Mouse (Mus musculus): ENCODE results near the gene Flvcr1. TPM values are rescaled to one million over a fixed set of nuclear protein-coding genes. Genes with fewer than 3 reads are reported as not detected.

Gene Flvcr1
- polyA plus RNA-seq, 1 experiment from 2014 or later, result 2.6 TPM

DNA sequence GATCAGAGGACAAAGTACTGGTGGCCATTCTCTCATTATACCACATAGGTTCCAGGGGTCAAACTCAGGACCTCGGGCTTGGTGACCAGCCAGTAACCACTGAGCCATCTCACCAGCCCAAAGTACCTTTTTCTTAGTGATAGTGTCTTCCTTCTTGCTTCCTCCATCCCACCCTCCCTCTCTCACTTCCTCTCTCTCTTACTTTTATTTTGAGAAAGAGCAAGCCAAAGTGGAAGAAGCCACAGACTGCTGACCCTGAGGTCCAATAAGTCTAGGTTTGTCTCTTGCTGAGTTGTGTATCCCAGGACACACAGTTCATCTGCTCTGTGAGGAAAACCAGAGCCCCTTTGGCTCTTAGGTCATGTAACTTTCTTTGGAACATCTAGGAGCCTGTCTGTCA lies 45.5 kb downstream of the Flvcr1 start:
- DNase-seq (no peak), ATAC-seq (no peak)
- no peak overlapping the region for H3K27ac ChIP-seq (ENCODE audit: low read depth)
- no peak for TF ChIP-seq CTCF (IDR thresholded peaks at IDR 0.05; ENCODE audit: low read depth)
- TF ChIP-seq EP300 (IDR thresholded peaks at IDR 0.05; ENCODE audit: low read depth), result no peak
- no peaks in the 10 kb centered on the region for H3K9me3 ChIP-seq (ENCODE audit: low read length)
- peaks cover 35% of the 10 kb centered on the region for H3K27me3 ChIP-seq (ENCODE audit: insufficient read depth, low read length)
- H3K4me3 ChIP-seq (ENCODE audit: low read depth, low read length), result no peak overlapping the region
- no peak overlapping the region for H3K4me2 ChIP-seq (ENCODE audit: low read depth, low read length)
- WGBS (ENCODE audit: insufficient replicate concordance), result 62% methylated on average over 1 of the region's 1 CpGs
- H3K9ac ChIP-seq (replicated peaks), result no peak overlapping the region
- peaks cover 13% of the 10 kb centered on the region for H3K4me1 ChIP-seq (ENCODE audit: insufficient read depth)
- no peaks in the 10 kb centered on the region for H3K36me3 ChIP-seq (replicated peaks; ENCODE audit: insufficient read depth, low read length)

DNA sequence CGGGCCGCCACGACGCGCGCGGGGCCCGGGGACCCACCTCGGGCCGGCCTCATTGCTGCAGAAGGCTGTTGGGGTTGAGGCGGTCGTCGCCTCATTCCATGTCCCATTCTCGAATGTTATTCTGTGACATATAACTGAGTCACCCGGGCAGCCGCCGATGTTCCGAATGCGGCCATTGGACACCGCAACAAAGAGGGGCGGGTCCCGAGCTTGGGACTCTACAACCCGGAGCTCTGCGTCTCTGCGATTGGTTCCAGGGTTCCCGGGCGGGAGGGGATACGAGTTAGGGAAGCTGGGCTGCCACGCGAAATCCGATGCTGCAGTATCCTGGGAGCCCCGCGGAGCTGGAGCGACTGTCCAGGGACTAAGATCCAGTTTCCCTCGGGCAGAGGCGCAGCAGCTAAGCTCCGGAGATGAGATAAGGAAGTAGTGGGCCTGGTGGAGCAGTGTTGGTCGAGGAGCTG lies 46.8 kb downstream of the Flvcr1 start, which contains the start of gene Vash2:
Vash2 (minus strand) TSS at position 197 of the 464 bp plus-strand sequence.
- Histone ChIP-seq H3K4me3 (ENCODE audit: low read depth, low read length) (peak within 1 kb of the TSS; percentile 48), H3K9ac (replicated peaks) (peak within 1 kb of the TSS; percentile 38), H3K4me1 (ENCODE audit: insufficient read depth) (peaks cover 13% of the 10 kb centered on the region), H3K27me3 (ENCODE audit: insufficient read depth, low read length) (peaks cover 39% of the 10 kb centered on the region), H3K4me2 (ENCODE audit: low read depth, low read length) (peak within 1 kb of the TSS; percentile 81), H3K9me3 (ENCODE audit: low read length) (no peaks in the 10 kb centered on the region), H3K27ac (ENCODE audit: low read depth) (no peak within 1 kb of the TSS), H3K36me3 (replicated peaks; ENCODE audit: insufficient read depth, low read length) (no peaks in the 10 kb centered on the region)
- DNase-seq (peak; percentile 64), ATAC-seq (peak; percentile 82)
- no peak for TF ChIP-seq CTCF (IDR thresholded peaks at IDR 0.05; ENCODE audit: low read depth)
- TF ChIP-seq EP300 (IDR thresholded peaks at IDR 0.05; ENCODE audit: low read depth), result no peak
- WGBS (ENCODE audit: insufficient replicate concordance), result 1% methylated on average over 37 of the region's 38 CpGs

DNA sequence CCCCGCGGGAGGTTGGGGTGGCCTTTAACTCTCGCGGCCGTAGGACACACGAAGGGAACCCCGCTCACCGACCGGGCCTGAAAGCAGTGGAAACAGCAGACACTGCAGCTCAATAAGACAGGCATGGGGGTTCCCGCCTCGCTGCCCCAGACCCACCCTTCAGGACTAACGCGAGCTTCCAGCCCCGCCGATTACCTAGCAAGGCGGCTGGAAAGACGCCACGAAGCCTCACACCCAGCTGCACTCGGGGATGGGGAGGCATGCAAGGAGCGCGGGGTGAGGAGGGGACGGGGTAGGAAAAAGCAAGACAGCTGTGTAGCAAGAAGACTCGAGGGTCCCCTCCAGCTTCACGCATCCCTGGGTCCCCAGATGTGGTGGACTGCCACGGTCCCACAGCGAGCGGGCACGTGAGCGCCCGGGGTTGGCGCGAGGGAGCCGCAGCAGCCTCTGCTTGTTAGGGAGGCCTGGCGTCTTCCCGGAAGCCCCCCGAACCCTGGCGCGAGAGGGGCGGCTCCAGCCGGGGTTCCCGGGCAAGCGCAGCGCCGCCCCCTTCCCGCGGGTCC lies 47.4 kb downstream of the Flvcr1 start:
- ATAC-seq, result peak; percentile 38; the same call in 1 of the 2 replicates
- Histone ChIP-seq H3K9ac (replicated peaks) (peak overlapping the region; percentile 38), H3K27me3 (ENCODE audit: insufficient read depth, low read length) (peaks cover 39% of the 10 kb centered on the region), H3K27ac (ENCODE audit: low read depth) (no peak overlapping the region), H3K9me3 (ENCODE audit: low read length) (no peaks in the 10 kb centered on the region), H3K4me1 (ENCODE audit: insufficient read depth) (peaks cover 13% of the 10 kb centered on the region), H3K4me2 (ENCODE audit: low read depth, low read length) (peak overlapping the region; percentile 81), H3K36me3 (replicated peaks; ENCODE audit: insufficient read depth, low read length) (no peaks in the 10 kb centered on the region), H3K4me3 (ENCODE audit: low read depth, low read length) (peak overlapping the region; percentile 48)
- under 1% methylated on average over 36 of the region's 46 CpGs for WGBS (ENCODE audit: insufficient replicate concordance)
- TF ChIP-seq EP300 (IDR thresholded peaks at IDR 0.05; ENCODE audit: low read depth) (no peak), CTCF (IDR thresholded peaks at IDR 0.05; ENCODE audit: low read depth) (no peak)
- peak; percentile 23 for DNase-seq

DNA sequence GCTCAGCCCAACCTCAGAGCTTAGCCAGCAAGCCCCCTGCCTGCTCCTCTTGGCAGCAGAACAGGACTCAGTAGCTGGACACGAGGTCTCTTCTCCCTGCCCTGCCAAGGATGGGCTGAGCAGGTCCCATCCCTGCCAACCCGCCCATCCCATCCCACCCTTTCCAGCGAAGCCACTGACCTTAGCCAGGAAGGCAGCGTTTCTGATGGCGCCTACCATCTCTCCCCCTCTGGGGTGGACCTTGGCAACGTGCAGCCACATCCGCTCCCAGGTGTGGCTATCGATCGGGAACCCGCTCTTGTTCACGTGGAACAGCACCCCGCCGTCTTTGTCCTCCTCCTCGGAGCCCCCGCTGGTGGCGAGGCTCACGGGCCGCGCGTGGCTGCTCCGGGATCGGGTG lies 48.0 kb downstream of the Flvcr1 start:
- Histone ChIP-seq H3K4me1 (ENCODE audit: insufficient read depth) (peaks cover 13% of the 10 kb centered on the region), H3K9ac (replicated peaks) (peak overlapping the region; percentile 38), H3K4me2 (ENCODE audit: low read depth, low read length) (peak overlapping the region; percentile 81), H3K27ac (ENCODE audit: low read depth) (no peak overlapping the region), H3K9me3 (ENCODE audit: low read length) (no peaks in the 10 kb centered on the region), H3K4me3 (ENCODE audit: low read depth, low read length) (peak overlapping the region; percentile 48), H3K27me3 (ENCODE audit: insufficient read depth, low read length) (peaks cover 39% of the 10 kb centered on the region), H3K36me3 (replicated peaks; ENCODE audit: insufficient read depth, low read length) (no peaks in the 10 kb centered on the region)
- DNase-seq (peak; percentile 20), ATAC-seq (no peak)
- TF ChIP-seq EP300 (IDR thresholded peaks at IDR 0.05; ENCODE audit: low read depth), result no peak
- no peak for TF ChIP-seq CTCF (IDR thresholded peaks at IDR 0.05; ENCODE audit: low read depth)
- 11% methylated on average over 22 of the region's 22 CpGs for WGBS (ENCODE audit: insufficient replicate concordance)

DNA sequence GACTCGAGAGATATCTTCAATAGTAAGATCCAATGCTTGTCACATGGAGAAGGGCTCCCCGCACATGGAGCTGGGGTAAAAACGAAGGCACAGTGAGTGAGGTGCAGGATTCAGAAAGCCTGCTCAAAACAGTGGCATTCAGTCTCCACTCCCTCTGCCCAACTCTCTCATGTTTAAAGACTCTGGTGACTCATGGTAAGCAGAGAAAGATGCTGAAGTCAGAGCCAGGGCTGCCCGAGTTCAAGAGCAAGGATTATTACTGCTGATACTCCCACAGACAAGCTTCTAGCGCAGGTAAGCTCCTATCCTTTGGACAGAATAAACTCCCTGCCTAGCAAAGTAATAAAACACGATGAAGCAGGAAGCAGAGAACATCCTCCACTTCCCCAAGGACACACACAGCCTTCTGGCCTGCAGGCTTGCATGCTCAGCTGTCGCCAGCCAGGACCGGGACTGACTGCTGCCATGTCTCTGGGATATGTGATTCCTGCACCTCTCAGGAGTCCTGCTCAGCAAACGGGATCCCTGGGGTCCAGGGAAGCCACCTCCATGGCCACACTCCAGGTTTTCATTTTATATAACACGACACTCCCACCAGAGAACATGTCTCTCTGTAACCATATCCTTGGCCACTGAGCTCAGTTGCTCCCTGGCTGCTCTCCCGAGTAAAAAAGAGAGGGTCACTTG lies 48.9 kb downstream of the Flvcr1 start:
- H3K36me3 ChIP-seq (replicated peaks; ENCODE audit: insufficient read depth, low read length), result no peaks in the 10 kb centered on the region
- WGBS (ENCODE audit: insufficient replicate concordance), result 59% methylated on average over 11 of the region's 11 CpGs
- peaks cover 13% of the 10 kb centered on the region for H3K4me1 ChIP-seq (ENCODE audit: insufficient read depth)
- TF ChIP-seq CTCF (IDR thresholded peaks at IDR 0.05; ENCODE audit: low read depth), result no peak
- TF ChIP-seq EP300 (IDR thresholded peaks at IDR 0.05; ENCODE audit: low read depth), result no peak
- no peaks in the 10 kb centered on the region for H3K9me3 ChIP-seq (ENCODE audit: low read length)
- DNase-seq, result no peak
- H3K27ac ChIP-seq (ENCODE audit: low read depth), result no peak overlapping the region
- H3K27me3 ChIP-seq (ENCODE audit: insufficient read depth, low read length), result peaks cover 39% of the 10 kb centered on the region
- no peak overlapping the region for H3K9ac ChIP-seq (replicated peaks)
- no peak overlapping the region for H3K4me3 ChIP-seq (ENCODE audit: low read depth, low read length)
- no peak overlapping the region for H3K4me2 ChIP-seq (ENCODE audit: low read depth, low read length)
- ATAC-seq, result no peak

DNA sequence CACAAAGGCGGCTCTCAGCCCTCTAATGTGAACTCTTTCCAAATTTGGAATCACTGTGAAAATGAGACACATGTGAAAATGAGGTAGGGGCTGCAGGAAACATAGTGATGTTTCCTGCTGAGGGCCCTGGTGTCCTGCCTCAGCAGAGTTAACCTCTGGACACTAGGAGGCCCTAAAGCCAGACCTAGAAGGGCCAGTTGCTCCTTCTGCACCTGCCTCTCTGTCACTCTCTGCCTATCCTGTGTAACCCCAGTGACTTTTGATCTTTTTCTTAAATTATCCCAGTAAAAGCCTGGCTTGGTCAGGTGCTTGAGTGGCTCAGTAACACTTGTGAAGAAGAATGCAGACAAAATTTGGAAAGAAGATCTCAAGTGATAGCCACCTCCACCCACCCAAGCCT lies 51.1 kb downstream of the Flvcr1 start:
- peaks cover 35% of the 10 kb centered on the region for H3K27me3 ChIP-seq (ENCODE audit: insufficient read depth, low read length)
- no peaks in the 10 kb centered on the region for H3K36me3 ChIP-seq (replicated peaks; ENCODE audit: insufficient read depth, low read length)
- H3K27ac ChIP-seq (ENCODE audit: low read depth), result no peak overlapping the region
- H3K4me2 ChIP-seq (ENCODE audit: low read depth, low read length), result no peak overlapping the region
- H3K4me3 ChIP-seq (ENCODE audit: low read depth, low read length), result no peak overlapping the region
- H3K9ac ChIP-seq (replicated peaks), result no peak overlapping the region
- no peaks in the 10 kb centered on the region for H3K9me3 ChIP-seq (ENCODE audit: low read length)
- 62% methylated on average over 1 of the region's 1 CpGs for WGBS (ENCODE audit: insufficient replicate concordance)
- DNase-seq, result no peak
- ATAC-seq, result no peak
- TF ChIP-seq EP300 (IDR thresholded peaks at IDR 0.05; ENCODE audit: low read depth) (no peak), CTCF (IDR thresholded peaks at IDR 0.05; ENCODE audit: low read depth) (no peak)
- H3K4me1 ChIP-seq (ENCODE audit: insufficient read depth), result peaks cover 13% of the 10 kb centered on the region

All from liver, postnatal 0 days (tissue).